Mouse (Mus musculus) right cerebral cortex, adult 18-20 months (tissue): ENCODE results near the gene Ltb4r1.

Source experiments
- DNase-seq: peaks from one replicate; pipeline ENCODE4 v3.0.0; 2022; ENCODE audit warnings: mixed read lengths

Gene Ltb4r1

GRCm38 (mm10) chr14:55787731-55788130, 22.0 kb downstream of the Ltb4r1 start:
- DNase-seq: no peak

GRCm38 (mm10) chr14:55788256-55789050, 22.7 kb downstream of the Ltb4r1 start, which contains the start of gene Ripk3:
Gene Ripk3, minus strand, starts transcription at chr14:55788865.
- no peak for DNase-seq

- DNase-seq: no peak
These were observed 27.7 kb downstream of the Ltb4r1 start for GRCm38 (mm10) chr14:55793461-55793860.

- DNase-seq: no peak
These were observed 28.2 kb downstream of the Ltb4r1 start for GRCm38 (mm10) chr14:55793946-55794345.

GRCm38 (mm10) chr14:55795380-55796163, 29.8 kb downstream of the Ltb4r1 start:
- no peak for DNase-seq

GRCm38 (mm10) chr14:55814885-55815284, 49.1 kb downstream of the Ltb4r1 start:
- DNase-seq: peak; percentile 33

GRCm38 (mm10) chr14:55815310-55815751, 49.6 kb downstream of the Ltb4r1 start:
- no peak for DNase-seq
